Mouse (Mus musculus) liver, embryonic 15.5 days (tissue): ENCODE results near the gene Gm13693. TPM values are rescaled to one million over a fixed set of nuclear protein-coding genes. Genes with fewer than 3 reads are reported as not detected.
"Not testable (repeated sequence)": the region's sequence is repeated elsewhere in the genome, so short reads cannot be mapped to it uniquely, and the experiment has no call there.

Experiments used
- ATAC-seq: fragments of 200-750 bp; cut with Nextera tagmentation; 2 replicates; pipeline ENCODE4 v1.8.0; 2017; ENCODE audit warnings: moderate number of reproducible peaks, mild to moderate bottlenecking, moderate library complexity; ENCODE audit not compliant: insufficient read depth
- H3K27ac ChIP-seq: fragments of 300-500 bp; sonication (generic); replicated peaks from 2 replicates; pipeline ENCODE4 v1.5.1; 2015; ENCODE audit warnings: mild to moderate bottlenecking, inconsistent platforms
- H3K27me3 ChIP-seq: fragments of 300-500 bp; sonication (generic); 2 replicates; pipeline ENCODE4 v1.6.1; 2015; ENCODE audit warnings: mild to moderate bottlenecking, inconsistent platforms
- H3K36me3 ChIP-seq: fragments of 300-500 bp; sonication (generic); replicated peaks from 2 replicates; pipeline ENCODE4 v1.6.1; 2015; ENCODE audit warnings: moderate library complexity, mild to moderate bottlenecking, inconsistent platforms
- H3K4me1 ChIP-seq: fragments of 300-500 bp; sonication (generic); replicated peaks from 2 replicates; pipeline ENCODE4 v1.6.1; 2015; ENCODE audit warnings: inconsistent platforms
- H3K4me2 ChIP-seq: fragments of 300-500 bp; sonication (generic); 2 replicates; pipeline ENCODE4 v1.6.1; 2015; ENCODE audit warnings: moderate library complexity, mild to moderate bottlenecking, inconsistent platforms
- H3K4me3 ChIP-seq: fragments of 300-500 bp; sonication (generic); replicated peaks from 2 replicates; pipeline ENCODE4 v1.5.1; 2015; ENCODE audit warnings: mild to moderate bottlenecking, inconsistent platforms
- H3K9ac ChIP-seq: fragments of 300-500 bp; sonication (generic); 2 replicates; pipeline ENCODE4 v1.6.1; 2015; ENCODE audit warnings: moderate library complexity, mild to moderate bottlenecking, inconsistent platforms
- H3K9me3 ChIP-seq: fragments of 300-500 bp; sonication (generic); replicated peaks from 2 replicates; pipeline ENCODE4 v1.6.1; 2016; ENCODE audit warnings: inconsistent platforms
- WGBS: fragments of 180-500 bp; shearing (Covaris S2); methylation state at CpG from one replicate; pipeline ENCODE4 v1.1.7; 2015; ENCODE audit warnings: mixed read lengths; ENCODE audit not compliant: insufficient replicate concordance; 5-methylcytosine and 5-hydroxymethylcytosine counted together
- polyA plus RNA-seq: library from polyadenylated mRNA; unstranded; fragments of >200 nt; fragmentation: Nextera tagmentation; extraction: Ambion mirVana; gene quantifications from 2 replicates; pipeline ENCODE4 v1.2.1, GENCODE M21; 2015

The Gm13693 gene
- polyA plus RNA-seq, result not detected in 2 replicates

DNA sequence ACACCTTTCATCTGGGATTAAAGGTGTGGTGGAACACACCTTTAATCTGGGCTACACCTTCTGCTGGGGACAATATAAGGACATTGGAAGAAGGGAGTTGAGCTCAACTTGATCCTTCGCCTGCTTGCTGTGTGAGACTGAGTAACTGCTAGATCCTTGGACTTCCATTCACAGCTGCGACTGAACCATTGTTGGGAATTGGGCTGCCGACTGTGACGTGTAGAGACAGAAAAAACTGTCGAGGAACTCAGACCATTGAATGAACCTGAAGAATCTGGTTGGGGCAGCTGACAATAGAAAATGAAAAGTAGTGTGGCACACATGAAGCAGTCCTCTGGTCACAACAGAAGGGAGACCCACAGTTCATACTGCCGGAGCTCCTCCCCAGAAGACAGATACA lies at the start of gene Gm13693:
Gene Gm13693 (plus strand): TSS at position 301 of the 400 bp plus-strand sequence.
- not testable (repeated sequence) for H3K27ac ChIP-seq, H3K27me3 ChIP-seq
- no CpG with 5 or more reads among the region's 6 CpGs for WGBS

GRCm38 (mm10) chr2:83929478-83930088 lies 31.7 kb upstream of the Gm13693 start:
- no peaks in the 10 kb centered on the region for H3K27me3 ChIP-seq
- WGBS, result 18% methylated on average over 2 of the region's 2 CpGs
- H3K4me3 ChIP-seq, result no peak overlapping the region
- no peaks in the 10 kb centered on the region for H3K4me1 ChIP-seq
- H3K4me2 ChIP-seq, result no peak overlapping the region
- H3K36me3 ChIP-seq, result no peaks in the 10 kb centered on the region
- no peak overlapping the region for H3K27ac ChIP-seq
- H3K9me3 ChIP-seq, result no peaks in the 10 kb centered on the region
- H3K9ac ChIP-seq, result no peak overlapping the region
- no peak for ATAC-seq

More for the DNA sequence above, at the start of gene Gm13693:
- H3K4me2 ChIP-seq, H3K9me3 ChIP-seq, H3K9ac ChIP-seq, H3K4me1 ChIP-seq, H3K4me3 ChIP-seq, ATAC-seq, H3K36me3 ChIP-seq: not testable (repeated sequence)

- no peaks in the 10 kb centered on the region for H3K4me1 ChIP-seq
- peak within 1 kb of the TSS; percentile 29 for H3K4me2 ChIP-seq
- no peak within 1 kb of the TSS for H3K9ac ChIP-seq
- H3K4me3 ChIP-seq, result no peak within 1 kb of the TSS
- no peaks in the 10 kb centered on the region for H3K9me3 ChIP-seq
- H3K36me3 ChIP-seq, result no peaks in the 10 kb centered on the region
- no peak for ATAC-seq
- H3K27me3 ChIP-seq, result no peaks in the 10 kb centered on the region
- WGBS, result 2% methylated on average over 20 of the region's 20 CpGs
- H3K27ac ChIP-seq, result no peak within 1 kb of the TSS
These were observed 20.4 kb upstream of the Gm13693 start, which contains the start of gene Zswim2 for GRCm38 (mm10) chr2:83940931-83941361. Gene Zswim2, minus strand, starts transcription at chr2:83941228.

- Histone ChIP-seq H3K27me3 (no peaks in the 10 kb centered on the region), H3K4me2 (no peak overlapping the region; the same call in 1 of the 2 replicates), H3K27ac (no peak overlapping the region), H3K9ac (no peak overlapping the region), H3K9me3 (no peaks in the 10 kb centered on the region), H3K36me3 (no peaks in the 10 kb centered on the region), H3K4me1 (no peaks in the 10 kb centered on the region), H3K4me3 (no peak overlapping the region)
- 20% methylated on average over 3 of the region's 3 CpGs for WGBS
- no peak for ATAC-seq
These were observed 19.9 kb upstream of the Gm13693 start for GRCm38 (mm10) chr2:83941378-83941777.

DNA sequence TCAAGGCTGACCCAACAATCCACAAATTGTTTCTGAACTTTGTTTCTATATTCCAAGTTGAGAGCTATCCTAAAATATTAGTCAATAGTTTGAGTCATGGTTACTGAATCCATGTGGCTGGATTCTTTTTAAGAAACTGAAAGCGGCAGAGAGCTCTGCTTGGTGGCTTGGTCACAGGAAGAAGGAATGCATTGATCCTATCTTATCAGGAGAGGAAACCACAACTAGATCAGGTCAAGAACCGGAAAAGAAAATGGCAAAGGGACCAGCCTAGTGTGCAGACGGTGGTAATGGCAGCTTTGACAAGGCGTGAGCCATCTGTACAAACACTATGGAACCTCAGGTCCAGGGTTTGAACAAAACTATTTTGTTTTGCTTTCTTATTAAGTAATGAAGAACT lies 19.5 kb upstream of the Gm13693 start:
- Histone ChIP-seq H3K9ac (no peak overlapping the region), H3K27ac (no peak overlapping the region), H3K9me3 (no peaks in the 10 kb centered on the region), H3K4me3 (no peak overlapping the region), H3K4me1 (no peaks in the 10 kb centered on the region), H3K4me2 (no peak overlapping the region), H3K27me3 (no peaks in the 10 kb centered on the region), H3K36me3 (no peaks in the 10 kb centered on the region)
- ATAC-seq, result no peak
- WGBS, result 13% methylated on average over 4 of the region's 4 CpGs

DNA sequence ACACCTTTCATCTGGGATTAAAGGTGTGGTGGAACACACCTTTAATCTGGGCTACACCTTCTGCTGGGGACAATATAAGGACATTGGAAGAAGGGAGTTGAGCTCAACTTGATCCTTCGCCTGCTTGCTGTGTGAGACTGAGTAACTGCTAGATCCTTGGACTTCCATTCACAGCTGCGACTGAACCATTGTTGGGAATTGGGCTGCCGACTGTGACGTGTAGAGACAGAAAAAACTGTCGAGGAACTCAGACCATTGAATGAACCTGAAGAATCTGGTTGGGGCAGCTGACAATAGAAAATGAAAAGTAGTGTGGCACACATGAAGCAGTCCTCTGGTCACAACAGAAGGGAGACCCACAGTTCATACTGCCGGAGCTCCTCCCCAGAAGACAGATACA lies 5.9 kb upstream of the Gm13693 start, which contains the start of gene Gm13698:
Gene Gm13698 (plus strand): TSS at position 301 of the 400 bp plus-strand sequence.
- H3K9ac ChIP-seq, H3K36me3 ChIP-seq, ATAC-seq, H3K9me3 ChIP-seq, H3K27me3 ChIP-seq, H3K4me3 ChIP-seq, H3K4me2 ChIP-seq, H3K4me1 ChIP-seq, H3K27ac ChIP-seq: not testable (repeated sequence)
- no CpG with 5 or more reads among the region's 6 CpGs for WGBS

DNA sequence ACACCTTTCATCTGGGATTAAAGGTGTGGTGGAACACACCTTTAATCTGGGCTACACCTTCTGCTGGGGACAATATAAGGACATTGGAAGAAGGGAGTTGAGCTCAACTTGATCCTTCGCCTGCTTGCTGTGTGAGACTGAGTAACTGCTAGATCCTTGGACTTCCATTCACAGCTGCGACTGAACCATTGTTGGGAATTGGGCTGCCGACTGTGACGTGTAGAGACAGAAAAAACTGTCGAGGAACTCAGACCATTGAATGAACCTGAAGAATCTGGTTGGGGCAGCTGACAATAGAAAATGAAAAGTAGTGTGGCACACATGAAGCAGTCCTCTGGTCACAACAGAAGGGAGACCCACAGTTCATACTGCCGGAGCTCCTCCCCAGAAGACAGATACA lies 5.7 kb downstream of the Gm13693 start, which contains the start of gene Gm13695:
Gene Gm13695 (plus strand): TSS at position 301 of the 400 bp plus-strand sequence.
- not testable (repeated sequence) for H3K9me3 ChIP-seq, H3K27ac ChIP-seq, H3K36me3 ChIP-seq, ATAC-seq, H3K9ac ChIP-seq, H3K4me3 ChIP-seq, H3K4me1 ChIP-seq, H3K4me2 ChIP-seq, H3K27me3 ChIP-seq
- WGBS, result no CpG with 5 or more reads among the region's 6 CpGs

GRCm38 (mm10) chr2:83972823-83973222 lies 11.5 kb downstream of the Gm13693 start, which contains the start of gene Gm13696:
Gene Gm13696, plus strand, starts transcription at chr2:83973123.
- not testable (repeated sequence) for ATAC-seq, H3K4me1 ChIP-seq, H3K4me2 ChIP-seq, H3K27ac ChIP-seq, H3K9ac ChIP-seq, H3K4me3 ChIP-seq, H3K36me3 ChIP-seq, H3K27me3 ChIP-seq, H3K9me3 ChIP-seq
- no CpG with 5 or more reads among the region's 6 CpGs for WGBS

DNA sequence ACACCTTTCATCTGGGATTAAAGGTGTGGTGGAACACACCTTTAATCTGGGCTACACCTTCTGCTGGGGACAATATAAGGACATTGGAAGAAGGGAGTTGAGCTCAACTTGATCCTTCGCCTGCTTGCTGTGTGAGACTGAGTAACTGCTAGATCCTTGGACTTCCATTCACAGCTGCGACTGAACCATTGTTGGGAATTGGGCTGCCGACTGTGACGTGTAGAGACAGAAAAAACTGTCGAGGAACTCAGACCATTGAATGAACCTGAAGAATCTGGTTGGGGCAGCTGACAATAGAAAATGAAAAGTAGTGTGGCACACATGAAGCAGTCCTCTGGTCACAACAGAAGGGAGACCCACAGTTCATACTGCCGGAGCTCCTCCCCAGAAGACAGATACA lies 17.3 kb downstream of the Gm13693 start, which contains the start of gene Gm13694:
Gene Gm13694 (plus strand): TSS at position 301 of the 400 bp plus-strand sequence.
- not testable (repeated sequence) for H3K36me3 ChIP-seq, H3K27ac ChIP-seq, H3K4me1 ChIP-seq, ATAC-seq, H3K4me2 ChIP-seq, H3K9me3 ChIP-seq, H3K4me3 ChIP-seq, H3K9ac ChIP-seq, H3K27me3 ChIP-seq
- no CpG with 5 or more reads among the region's 6 CpGs for WGBS

DNA sequence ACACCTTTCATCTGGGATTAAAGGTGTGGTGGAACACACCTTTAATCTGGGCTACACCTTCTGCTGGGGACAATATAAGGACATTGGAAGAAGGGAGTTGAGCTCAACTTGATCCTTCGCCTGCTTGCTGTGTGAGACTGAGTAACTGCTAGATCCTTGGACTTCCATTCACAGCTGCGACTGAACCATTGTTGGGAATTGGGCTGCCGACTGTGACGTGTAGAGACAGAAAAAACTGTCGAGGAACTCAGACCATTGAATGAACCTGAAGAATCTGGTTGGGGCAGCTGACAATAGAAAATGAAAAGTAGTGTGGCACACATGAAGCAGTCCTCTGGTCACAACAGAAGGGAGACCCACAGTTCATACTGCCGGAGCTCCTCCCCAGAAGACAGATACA lies 23.1 kb downstream of the Gm13693 start, which contains the start of gene Gm13697:
Gene Gm13697 (plus strand): TSS at position 301 of the 400 bp plus-strand sequence.
- H3K4me2 ChIP-seq, H3K27me3 ChIP-seq, H3K4me3 ChIP-seq, ATAC-seq, H3K9me3 ChIP-seq, H3K4me1 ChIP-seq, H3K9ac ChIP-seq, H3K36me3 ChIP-seq, H3K27ac ChIP-seq: not testable (repeated sequence)
- WGBS, result no CpG with 5 or more reads among the region's 6 CpGs

- H3K9ac ChIP-seq, H3K36me3 ChIP-seq, H3K4me3 ChIP-seq, H3K9me3 ChIP-seq, ATAC-seq, H3K4me1 ChIP-seq, H3K27me3 ChIP-seq, H3K27ac ChIP-seq, H3K4me2 ChIP-seq: not testable (repeated sequence)
- no CpG with 5 or more reads among the region's 6 CpGs for WGBS
These were observed 28.9 kb downstream of the Gm13693 start, which contains the start of gene Gm13691 for GRCm38 (mm10) chr2:83990253-83990652. Gene Gm13691, plus strand, starts transcription at chr2:83990553.
